Mouse (Mus musculus): ENCODE data around the gene Yae1d1. TPM values are rescaled to one million over a fixed set of nuclear protein-coding genes. Genes with fewer than 3 reads are reported as not detected.
A peak's percentile ranks its signal among the peaks of the same experiment; 100 is the strongest.
"Not testable (repeated sequence)": the region's sequence is repeated elsewhere in the genome, so short reads cannot be mapped to it uniquely, and the experiment has no call there.

Yae1d1 gene
- polyA plus RNA-seq, 1 experiment from 2014 or later = 71.1 TPM

DNA sequence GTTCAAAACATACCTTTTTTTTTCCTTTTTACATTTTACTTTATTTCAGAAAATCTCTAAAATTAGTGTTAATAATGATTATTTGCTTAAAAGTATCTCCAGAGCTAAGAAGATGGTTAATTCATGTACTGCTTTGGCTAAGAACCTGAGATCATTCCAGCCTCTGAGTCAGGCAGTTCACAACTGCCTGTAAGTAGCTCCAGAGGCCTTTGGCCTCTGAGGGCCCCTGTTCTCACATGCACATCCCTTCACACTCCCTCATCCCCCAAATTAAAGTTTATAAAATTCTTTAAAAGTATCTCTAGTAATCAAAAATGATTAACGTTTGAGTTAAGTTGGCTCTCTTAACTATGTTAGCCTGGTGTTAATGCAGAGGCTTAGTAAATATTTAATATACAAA lies 17.7 kb downstream of the Yae1d1 start:
- H3K9ac ChIP-seq = no peak overlapping the region
- H3K4me3 ChIP-seq (replicated peaks) = no peak overlapping the region
- no peaks in the 10 kb centered on the region for H3K36me3 ChIP-seq
- no peak overlapping the region for H3K4me2 ChIP-seq (replicated peaks)
- H3K4me1 ChIP-seq = no peaks in the 10 kb centered on the region
- 76% methylated on average over 1 of the region's 1 CpGs for WGBS
- no peaks in the 10 kb centered on the region for H3K27me3 ChIP-seq
- no peak for ATAC-seq (ENCODE audit: insufficient number of reproducible peaks, low FRiP score, low TSS enrichment, low read depth)
- H3K27ac ChIP-seq (replicated peaks) = no peak overlapping the region
- H3K9me3 ChIP-seq (replicated peaks) = no peaks in the 10 kb centered on the region

DNA sequence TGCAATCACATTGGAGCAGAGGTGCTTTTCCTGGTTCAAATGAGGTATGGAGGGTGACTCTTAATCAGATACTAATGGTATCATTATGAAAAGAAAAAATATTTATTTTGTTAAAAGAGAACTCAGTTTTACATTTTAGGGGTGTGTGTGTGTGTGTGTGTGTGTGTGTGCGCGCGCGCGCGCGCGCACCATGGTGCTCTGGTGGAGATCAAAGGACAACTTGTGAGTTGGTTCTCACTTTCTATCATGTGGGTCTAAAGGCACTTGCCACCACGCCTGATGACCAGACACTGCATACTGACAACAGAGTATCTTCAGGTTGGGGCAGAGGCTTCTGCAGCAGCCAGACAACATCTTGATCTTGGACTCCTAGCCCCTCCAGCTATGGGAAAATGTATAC lies 18.4 kb downstream of the Yae1d1 start:
- Histone ChIP-seq H3K27ac (replicated peaks) (no peak overlapping the region), H3K27me3 (no peaks in the 10 kb centered on the region), H3K4me1 (no peaks in the 10 kb centered on the region), H3K9ac (no peak overlapping the region), H3K4me3 (replicated peaks) (no peak overlapping the region), H3K4me2 (replicated peaks) (no peak overlapping the region), H3K36me3 (no peaks in the 10 kb centered on the region), H3K9me3 (replicated peaks) (no peaks in the 10 kb centered on the region)
- no peak for ATAC-seq (ENCODE audit: insufficient number of reproducible peaks, low FRiP score, low TSS enrichment, low read depth)
- 96% methylated on average over 9 of the region's 9 CpGs for WGBS

GRCm38 (mm10) chr13:17960613-17961012 lies 32.5 kb downstream of the Yae1d1 start:
- Histone ChIP-seq H3K4me1 (no peaks in the 10 kb centered on the region), H3K4me3 (replicated peaks) (no peak overlapping the region), H3K27me3 (no peaks in the 10 kb centered on the region), H3K9me3 (replicated peaks) (no peaks in the 10 kb centered on the region), H3K4me2 (replicated peaks) (no peak overlapping the region), H3K27ac (replicated peaks) (no peak overlapping the region), H3K36me3 (no peaks in the 10 kb centered on the region), H3K9ac (no peak overlapping the region)
- no peak for ATAC-seq (ENCODE audit: insufficient number of reproducible peaks, low FRiP score, low TSS enrichment, low read depth)
- 79% methylated on average over 7 of the region's 7 CpGs for WGBS

DNA sequence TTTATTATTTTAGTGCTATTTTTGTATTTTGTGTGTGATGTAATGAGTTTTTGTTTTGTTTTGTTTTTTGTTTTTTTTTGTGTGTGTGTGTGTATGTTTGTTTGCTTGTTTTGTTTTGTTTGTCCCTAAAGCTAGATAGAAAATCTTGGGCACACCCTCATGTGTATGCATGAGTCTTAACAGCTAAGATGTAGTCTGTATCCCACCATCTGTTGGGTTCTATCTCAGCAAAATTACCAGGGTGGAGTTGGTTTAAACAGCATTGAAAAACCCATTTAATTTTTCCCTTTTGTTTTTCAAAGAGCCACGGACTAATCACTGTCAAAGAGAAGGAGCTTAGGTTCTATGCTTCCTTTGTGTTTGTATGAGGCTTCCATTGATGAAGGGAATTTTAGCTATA lies 38.9 kb downstream of the Yae1d1 start:
- no peak for ATAC-seq (ENCODE audit: insufficient number of reproducible peaks, low FRiP score, low TSS enrichment, low read depth)
- no peak overlapping the region for H3K4me3 ChIP-seq (replicated peaks)

DNA sequence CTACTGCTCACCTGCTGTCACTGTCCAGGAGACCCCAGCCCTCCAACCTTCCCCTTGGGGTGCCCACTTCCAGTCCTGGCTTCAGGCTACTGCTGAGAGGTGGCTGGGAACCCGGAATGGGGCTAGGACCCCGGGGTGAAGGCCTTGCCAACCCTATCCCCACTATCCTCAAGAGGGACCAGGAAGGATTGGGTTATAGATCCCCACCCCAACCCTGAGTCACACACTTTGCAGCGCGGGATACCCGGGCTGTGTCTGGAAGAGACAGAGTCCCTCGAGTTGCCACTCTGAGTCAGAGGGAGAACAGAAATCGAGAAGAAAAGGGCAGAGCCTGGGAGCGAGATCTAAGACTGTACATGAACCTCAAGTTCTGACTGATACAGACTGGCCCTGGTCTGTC lies 42.6 kb downstream of the Yae1d1 start:
- H3K27ac ChIP-seq (replicated peaks); H3K27me3 ChIP-seq; H3K9me3 ChIP-seq (replicated peaks); H3K4me2 ChIP-seq (replicated peaks); H3K36me3 ChIP-seq; H3K4me1 ChIP-seq; H3K4me3 ChIP-seq (replicated peaks); H3K9ac ChIP-seq; ATAC-seq (ENCODE audit: insufficient number of reproducible peaks, low FRiP score, low TSS enrichment, low read depth): not testable (repeated sequence)
- 91% methylated on average over 8 of the region's 8 CpGs for WGBS

More for the DNA sequence above, 38.9 kb downstream of the Yae1d1 start:
- 62% methylated on average over 1 of the region's 1 CpGs for WGBS
- Histone ChIP-seq H3K27me3 (no peaks in the 10 kb centered on the region), H3K36me3 (no peaks in the 10 kb centered on the region), H3K27ac (replicated peaks) (no peak overlapping the region), H3K9me3 (replicated peaks) (no peaks in the 10 kb centered on the region), H3K9ac (no peak overlapping the region), H3K4me2 (replicated peaks) (no peak overlapping the region), H3K4me1 (no peaks in the 10 kb centered on the region)

DNA sequence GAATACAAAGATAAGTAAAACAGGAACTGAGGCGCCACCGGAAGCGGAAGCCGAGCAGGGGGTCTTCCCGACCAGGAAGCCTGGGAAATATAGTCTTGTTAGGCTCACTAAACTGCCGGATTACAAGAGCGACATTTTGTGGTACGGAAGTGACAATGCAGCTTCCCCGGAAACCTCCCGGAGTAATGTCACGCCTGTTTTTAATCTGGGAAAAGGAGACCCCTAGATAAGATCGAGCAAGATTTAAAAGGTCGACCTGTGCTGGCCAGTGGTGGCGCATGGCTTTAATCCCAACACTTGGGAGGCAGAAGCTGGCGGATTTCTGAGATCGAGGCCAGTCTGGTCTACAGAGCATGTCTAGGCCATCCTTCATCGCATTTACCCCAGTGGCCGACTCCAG lies 43.6 kb downstream of the Yae1d1 start:
- H3K4me3 ChIP-seq (replicated peaks) = no peak overlapping the region
- no peaks in the 10 kb centered on the region for H3K27me3 ChIP-seq
- H3K36me3 ChIP-seq = no peaks in the 10 kb centered on the region
- no peaks in the 10 kb centered on the region for H3K4me1 ChIP-seq
- no peak overlapping the region for H3K9ac ChIP-seq
- no peaks in the 10 kb centered on the region for H3K9me3 ChIP-seq (replicated peaks)
- no peak overlapping the region for H3K4me2 ChIP-seq (replicated peaks)
- WGBS = 70% methylated on average over 18 of the region's 18 CpGs
- no peak overlapping the region for H3K27ac ChIP-seq (replicated peaks)
- no peak for ATAC-seq (ENCODE audit: insufficient number of reproducible peaks, low FRiP score, low TSS enrichment, low read depth)

DNA sequence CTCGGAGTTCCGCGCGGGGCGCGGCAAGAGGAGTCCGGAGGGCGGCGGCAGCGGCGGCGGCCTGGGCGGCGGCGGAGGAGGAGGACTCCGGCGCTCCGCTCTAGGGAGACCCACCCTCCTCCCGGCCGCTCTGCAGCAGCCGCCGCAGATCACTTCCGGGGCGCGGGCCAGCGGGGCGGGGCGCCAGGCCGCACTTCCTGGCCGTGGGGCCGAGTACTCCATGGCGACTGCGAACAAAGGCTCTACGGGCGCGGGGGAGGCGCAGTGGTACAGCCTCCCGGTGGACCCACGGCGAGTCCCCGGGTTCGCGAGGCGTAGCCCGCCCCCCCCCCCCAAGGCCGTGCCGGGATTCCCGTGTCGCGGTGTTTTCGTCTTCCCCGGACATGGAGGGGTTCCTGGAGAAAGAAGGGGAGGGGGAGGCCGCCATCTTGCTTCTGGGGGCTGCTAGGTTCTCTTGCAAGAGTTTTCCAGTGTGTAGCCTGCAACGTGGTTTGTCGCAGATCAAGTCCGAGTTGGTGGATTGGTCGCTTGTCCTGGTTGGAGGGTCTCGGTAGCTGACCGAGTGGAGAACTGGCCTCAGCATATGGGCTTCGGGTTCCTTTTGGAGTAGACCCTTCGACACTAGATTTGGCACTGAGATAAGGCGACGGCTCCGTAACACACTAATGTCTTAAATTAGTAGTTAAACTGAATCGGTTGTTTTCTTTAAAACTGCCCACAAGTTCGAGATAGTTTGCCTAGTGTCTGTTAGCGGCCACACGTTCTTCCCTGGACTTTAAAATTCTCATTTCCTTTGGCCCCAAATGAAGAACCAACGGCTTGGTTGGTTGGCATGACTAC lies 48.9 kb downstream of the Yae1d1 start, which contains the start of gene Rala:
Gene Rala (minus strand): TSS at position 162 of the 840 bp plus-strand sequence.
- peak; percentile 99 for ATAC-seq (ENCODE audit: insufficient number of reproducible peaks, low FRiP score, low TSS enrichment, low read depth)
- Histone ChIP-seq H3K36me3 (no peaks in the 10 kb centered on the region), H3K27me3 (no peaks in the 10 kb centered on the region), H3K9ac (peak within 1 kb of the TSS; percentile 70), H3K9me3 (replicated peaks) (no peaks in the 10 kb centered on the region), H3K4me2 (replicated peaks) (peak within 1 kb of the TSS; percentile 66), H3K4me3 (replicated peaks) (peak within 1 kb of the TSS; percentile 91), H3K4me1 (peaks cover 7% of the 10 kb centered on the region), H3K27ac (replicated peaks) (peak within 1 kb of the TSS; percentile 89)
- WGBS = 7% methylated on average over 54 of the region's 69 CpGs

- Histone ChIP-seq H3K4me3 (replicated peaks) (peak overlapping the region; percentile 91), H3K27ac (replicated peaks) (peak overlapping the region; percentile 89), H3K9me3 (replicated peaks) (no peaks in the 10 kb centered on the region), H3K36me3 (no peaks in the 10 kb centered on the region), H3K4me2 (replicated peaks) (peak overlapping the region; percentile 66), H3K9ac (peak overlapping the region; percentile 70), H3K4me1 (peaks cover 7% of the 10 kb centered on the region), H3K27me3 (no peaks in the 10 kb centered on the region)
- ATAC-seq (ENCODE audit: insufficient number of reproducible peaks, low FRiP score, low TSS enrichment, low read depth) = peak; percentile 77
- WGBS = under 1% methylated on average over 70 of the region's 70 CpGs
Measured at GRCm38 (mm10) chr13:17943306-17944077, 49.7 kb downstream of the Yae1d1 start.

GRCm38 (mm10) chr13:17942338-17942737 lies 50.8 kb downstream of the Yae1d1 start:
- WGBS = 37% methylated on average over 6 of the region's 6 CpGs
- Histone ChIP-seq H3K27ac (replicated peaks) (no peak overlapping the region), H3K9me3 (replicated peaks) (no peaks in the 10 kb centered on the region), H3K27me3 (no peaks in the 10 kb centered on the region), H3K4me2 (replicated peaks) (no peak overlapping the region), H3K4me1 (peaks cover 7% of the 10 kb centered on the region), H3K4me3 (replicated peaks) (no peak overlapping the region), H3K36me3 (no peaks in the 10 kb centered on the region), H3K9ac (no peak overlapping the region)
- ATAC-seq (ENCODE audit: insufficient number of reproducible peaks, low FRiP score, low TSS enrichment, low read depth) = no peak
